27 mouse cellular contexts compared by ENCODE assay signal in the genomic region with DNA sequence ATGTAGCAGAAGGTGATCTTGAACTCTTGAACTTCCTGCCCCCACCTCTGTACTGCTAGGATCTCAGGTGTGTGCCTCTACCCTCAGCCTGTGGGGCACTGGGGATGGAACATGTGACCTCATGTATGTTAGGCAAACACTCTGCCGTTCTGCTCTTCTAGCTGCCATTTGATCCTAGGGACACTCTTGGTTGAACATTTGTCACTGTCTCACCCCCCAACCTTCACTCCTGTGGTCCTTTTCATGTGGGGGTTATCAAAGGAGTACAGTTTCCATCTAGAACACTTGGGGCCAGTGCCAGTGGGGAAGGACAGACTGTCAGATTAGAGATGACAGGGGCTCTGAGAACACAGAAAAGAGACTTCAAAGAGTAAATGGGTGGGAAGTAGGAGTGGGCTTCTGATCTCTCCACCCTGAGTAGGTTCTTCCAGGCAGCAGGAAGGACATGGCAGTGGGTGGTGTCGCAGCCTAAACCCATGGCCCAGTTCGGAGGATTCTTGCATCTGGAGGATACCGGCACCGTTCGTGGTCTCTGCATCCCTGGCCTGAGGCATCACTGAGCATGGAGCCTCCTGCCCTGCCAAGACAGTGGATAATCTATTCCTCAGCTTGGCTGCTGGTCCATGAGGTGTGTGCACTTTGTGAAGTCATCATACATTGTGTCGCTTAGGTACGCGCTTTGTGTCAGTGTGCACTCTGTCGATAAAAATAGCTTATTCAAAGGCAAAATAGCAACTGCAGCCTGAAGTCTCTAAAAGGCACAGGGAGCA.
DNase-seq lines count a peak whose midpoint lies in the region; ATAC-seq and TF ChIP-seq lines count a peak whose summit lies in the region.
"Had no signal": no experiment of that assay in that cellular context is flagged by ENCODE, and none has a peak within 500 bp of the region (broad histone marks: within the 10 kb centered on the region; RNA-seq: fewer than 3 reads in every experiment).

No protein-coding gene starts in this region.

- 0 out of 2 replicates have a peak, but pooled peaks have one; percentile 32 for ATAC-seq in forebrain, postnatal 0 days
- no peak for ATAC-seq in forebrain, embryonic 16.5 days
- ATAC-seq in cerebellum, adult (ENCODE audit: insufficient number of reproducible peaks, low FRiP score, low TSS enrichment): no peak
- ATAC-seq: forebrain, embryonic 13.5 days; hindbrain, postnatal 0 days; intestine, embryonic 15.5 days; lung, postnatal 0 days had no signal

- no peak overlapping the region for H3K4me2 ChIP-seq in forebrain, postnatal 0 days (ENCODE audit: low read depth)
- no peak overlapping the region for H3K4me2 ChIP-seq in forebrain, embryonic 16.5 days (ENCODE audit: low read length)
- H3K4me2 ChIP-seq: forebrain, embryonic 13.5 days; heart, embryonic 15.5 days; hindbrain, embryonic 12.5 days; intestine, embryonic 15.5 days; liver, embryonic 13.5 days; neural tube, embryonic 15.5 days had no signal

- 73% methylated on average over 10 of the region's 10 CpGs for WGBS in forebrain, postnatal 0 days
- WGBS in forebrain, embryonic 16.5 days: 83% methylated on average over 10 of the region's 10 CpGs
- WGBS in thymus, adult 2 months: 59% methylated on average over 10 of the region's 10 CpGs

- no peaks in the 10 kb centered on the region for H3K36me3 ChIP-seq in forebrain, postnatal 0 days (ENCODE audit: insufficient read depth)
- H3K36me3 ChIP-seq in forebrain, embryonic 16.5 days (ENCODE audit: control insufficient read depth, insufficient read depth): no peaks in the 10 kb centered on the region
- no peaks in the 10 kb centered on the region for H3K36me3 ChIP-seq in thymus, adult 2 months (ENCODE audit: control insufficient read depth, insufficient read depth, low read length)
- H3K36me3 ChIP-seq: heart, embryonic 15.5 days; hindbrain, embryonic 12.5 days; intestine, embryonic 15.5 days; liver, embryonic 13.5 days; neural tube, embryonic 15.5 days had no signal

- TF ChIP-seq POLR2A in thymus, adult 2 months (IDR thresholded peaks at IDR 0.05; ENCODE audit: control insufficient read depth, extremely low read depth, insufficient read depth, low read length, poor library complexity): no peak

- TF ChIP-seq CTCF in forebrain, postnatal 0 days (IDR thresholded peaks at IDR 0.05; ENCODE audit: low read depth): no peak
- TF ChIP-seq CTCF in thymus, adult 2 months (IDR thresholded peaks at IDR 0.05; ENCODE audit: borderline replicate concordance, control insufficient read depth, extremely low read depth, insufficient read depth, low read length, poor library complexity): no peak

- H3K4me3 ChIP-seq in forebrain, postnatal 0 days (ENCODE audit: low read depth, low read length): no peak overlapping the region
- H3K4me3 ChIP-seq in forebrain, embryonic 16.5 days (replicated peaks; ENCODE audit: low read length): no peak overlapping the region
- H3K4me3 ChIP-seq in thymus, adult 2 months (ENCODE audit: control insufficient read depth, insufficient read depth, low read length): no peak overlapping the region
- H3K4me3 ChIP-seq: erythroblast, embryonic 14.5 days; forebrain, embryonic 13.5 days; heart, embryonic 15.5 days; hindbrain, embryonic 12.5 days; intestine, embryonic 15.5 days; liver, embryonic 13.5 days; neural tube, embryonic 15.5 days had no signal

- DNase-seq in forebrain, postnatal 0 days: no peak
- DNase-seq in thymus, postnatal 0 days (ENCODE audit: low spot score): peak; percentile 62
- no peak for DNase-seq in thymus, adult 2 months
- peak; percentile 53 for DNase-seq in naive thymus-derived CD4-positive, alpha-beta T cell, adult 2 months (ENCODE audit: low read depth)
- no peak for DNase-seq in adrenal gland, postnatal 25 days
- DNase-seq: cerebellum, adult 11-12 months; cerebellum, postnatal 10 days; gastrocnemius, postnatal 25 days; heart, postnatal 36 days; kidney, adult 2 months; kidney, postnatal 36 days; left cerebral cortex, postnatal 4 days; liver, embryonic 13.5 days; lung, adult 18-20 months; midbrain, embryonic 14.5 days; retina, postnatal 1 day; right cerebral cortex, postnatal 14 days had no signal

- H3K9me3 ChIP-seq in forebrain, postnatal 0 days (ENCODE audit: low read length): peaks cover 7% of the 10 kb centered on the region; the same call in 1 of the 2 replicates
- peaks cover 7% of the 10 kb centered on the region for H3K9me3 ChIP-seq in forebrain, embryonic 16.5 days (ENCODE audit: control insufficient read depth, low read length)
- H3K9me3 ChIP-seq: intestine, embryonic 15.5 days had no signal

- H3K9ac ChIP-seq in forebrain, postnatal 0 days: no peak overlapping the region
- no peak overlapping the region for H3K9ac ChIP-seq in forebrain, embryonic 16.5 days (replicated peaks; ENCODE audit: low read depth, low read length)
- H3K9ac ChIP-seq: forebrain, embryonic 13.5 days; heart, embryonic 15.5 days; hindbrain, embryonic 12.5 days; intestine, embryonic 15.5 days; liver, embryonic 13.5 days; neural tube, embryonic 15.5 days had no signal

- H3K27me3 ChIP-seq in forebrain, postnatal 0 days (ENCODE audit: insufficient read depth, low read length): no peaks in the 10 kb centered on the region
- H3K27me3 ChIP-seq in forebrain, embryonic 16.5 days (replicated peaks; ENCODE audit: control insufficient read depth, insufficient read depth, low read length): no peaks in the 10 kb centered on the region
- no peaks in the 10 kb centered on the region for H3K27me3 ChIP-seq in thymus, adult 2 months (ENCODE audit: control insufficient read depth, insufficient read depth, low read length)
- H3K27me3 ChIP-seq: hindbrain, embryonic 12.5 days; intestine, embryonic 15.5 days; liver, embryonic 13.5 days had no signal

- H3K4me1 ChIP-seq in forebrain, postnatal 0 days (ENCODE audit: insufficient read depth): 0 out of 2 replicates have a peak, but pooled peaks cover 3% of the 10 kb centered on the region
- peaks cover 7% of the 10 kb centered on the region for H3K4me1 ChIP-seq in forebrain, embryonic 16.5 days (replicated peaks; ENCODE audit: control insufficient read depth, insufficient read depth, low read length)
- peaks cover 33% of the 10 kb centered on the region for H3K4me1 ChIP-seq in thymus, adult 2 months (replicated peaks; ENCODE audit: control insufficient read depth, insufficient read depth, low read length)
- H3K4me1 ChIP-seq: intestine, embryonic 15.5 days; liver, embryonic 13.5 days had no signal

- H3K27ac ChIP-seq in forebrain, postnatal 0 days (ENCODE audit: low read depth, low read length): no peak overlapping the region
- H3K27ac ChIP-seq in forebrain, embryonic 16.5 days (ENCODE audit: low read length): no peak overlapping the region
- no peak overlapping the region for H3K27ac ChIP-seq in thymus, adult 2 months (ENCODE audit: control insufficient read depth, insufficient read depth, low read length)
- H3K27ac ChIP-seq: forebrain, embryonic 13.5 days; heart, embryonic 15.5 days; hindbrain, embryonic 12.5 days; hindbrain, postnatal 0 days; intestine, embryonic 15.5 days; liver, embryonic 13.5 days; neural tube, embryonic 15.5 days had no signal

Comparison
In these comparisons a context has a peak if more than half of its experiments do, and no peak if none do; other contexts are left out.
1. DNase-seq: peak in thymus, postnatal 0 days (single experiment) and naive thymus-derived CD4-positive, alpha-beta T cell, adult 2 months (single experiment); none in forebrain, postnatal 0 days (single experiment), thymus, adult 2 months (single experiment) and adrenal gland, postnatal 25 days (single experiment).